Mouse (Mus musculus): ENCODE measurements at regions not wholly inside any gene's neighbourhood (a gene's known extent, or its start where the extent isn't known, plus 50 kb on each side); places are given as distances from the start of the nearest gene placed in this dataset.
"Not testable (repeated sequence)": the region's sequence is repeated elsewhere in the genome, so short reads cannot be mapped to it uniquely, and the experiment has no call there.

DNA sequence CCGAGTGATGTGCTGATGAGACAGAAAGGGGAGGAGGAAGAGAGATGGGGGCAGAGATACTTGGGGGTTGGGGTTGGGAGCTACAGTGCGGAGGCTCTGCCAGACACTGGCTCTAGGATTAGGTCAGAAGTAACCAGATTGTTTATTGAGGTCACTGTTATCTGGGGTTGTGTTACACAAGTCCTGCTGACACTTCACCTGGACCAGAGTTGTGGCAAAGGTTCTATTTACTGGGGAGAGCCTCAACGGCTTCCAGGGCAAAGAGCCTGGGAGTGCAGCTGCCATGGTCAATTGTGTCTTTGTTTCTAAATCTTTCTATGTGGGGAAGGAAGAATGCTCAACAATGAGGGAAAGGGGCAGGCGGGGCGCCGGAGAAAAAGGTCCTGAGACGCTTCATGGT, 144.6 kb upstream of the Stt3b start:
- no peaks in the 10 kb centered on the region for H3K9me3 ChIP-seq (ENCODE audit: low read depth, low read length)
- ATAC-seq (ENCODE audit: insufficient read depth) (no peak), DNase-seq (no peak)
- H3K36me3 ChIP-seq (ENCODE audit: insufficient read depth), result no peaks in the 10 kb centered on the region
- H3K4me1 ChIP-seq (ENCODE audit: insufficient read depth), result no peaks in the 10 kb centered on the region
- no peaks in the 10 kb centered on the region for H3K27me3 ChIP-seq (ENCODE audit: insufficient read depth, low read length)
- H3K4me3 ChIP-seq (ENCODE audit: low read depth, low read length), result no peak overlapping the region
- H3K27ac ChIP-seq (ENCODE audit: low read depth), result no peak overlapping the region
- TF ChIP-seq CTCF (IDR thresholded peaks at IDR 0.05; ENCODE audit: low read depth), result no peak
- WGBS, result 78% methylated on average over 7 of the region's 7 CpGs
- H3K4me2 ChIP-seq, result no peak overlapping the region
- H3K9ac ChIP-seq, result no peak overlapping the region

- Histone ChIP-seq H3K9me3 (ENCODE audit: low read depth, low read length) (no peaks in the 10 kb centered on the region), H3K9ac (no peak overlapping the region), H3K4me3 (ENCODE audit: low read depth, low read length) (no peak overlapping the region), H3K27ac (ENCODE audit: low read depth) (no peak overlapping the region), H3K36me3 (ENCODE audit: insufficient read depth) (no peaks in the 10 kb centered on the region), H3K27me3 (ENCODE audit: insufficient read depth, low read length) (no peaks in the 10 kb centered on the region), H3K4me2 (no peak overlapping the region), H3K4me1 (ENCODE audit: insufficient read depth) (no peaks in the 10 kb centered on the region)
- ATAC-seq (ENCODE audit: insufficient read depth) (no peak), DNase-seq (no peak)
- 38% methylated on average over 3 of the region's 3 CpGs for WGBS
- TF ChIP-seq CTCF (IDR thresholded peaks at IDR 0.05; ENCODE audit: low read depth), result no peak
Observed at GRCm38 (mm10) chr9:115456121-115456520, 145.9 kb upstream of the Stt3b start.

DNA sequence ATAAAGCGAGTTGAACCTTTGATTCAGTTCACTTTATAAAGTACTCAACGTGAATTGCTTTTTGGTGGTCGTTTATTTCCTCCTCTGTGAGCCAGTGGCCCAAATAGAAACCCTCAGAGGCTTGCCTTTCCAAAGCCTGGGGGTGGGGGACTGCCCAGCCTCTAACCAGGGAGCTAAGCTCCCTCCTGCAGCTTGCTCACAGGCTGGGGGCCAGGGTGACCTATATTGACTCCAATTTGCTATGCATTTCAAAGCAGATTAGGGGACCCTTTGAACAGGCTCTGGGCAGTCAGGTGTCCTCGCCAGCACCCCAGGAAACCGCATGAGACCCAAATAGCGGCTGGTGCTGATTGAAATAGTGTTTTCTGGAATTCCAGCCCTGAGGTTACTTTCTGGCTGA, 146.4 kb upstream of the Stt3b start:
- no peaks in the 10 kb centered on the region for H3K27me3 ChIP-seq (ENCODE audit: insufficient read depth, low read length)
- TF ChIP-seq CTCF (IDR thresholded peaks at IDR 0.05; ENCODE audit: low read depth), result no peak
- no peak overlapping the region for H3K4me2 ChIP-seq
- DNase-seq (no peak), ATAC-seq (ENCODE audit: insufficient read depth) (no peak)
- 28% methylated on average over 6 of the region's 6 CpGs for WGBS
- H3K27ac ChIP-seq (ENCODE audit: low read depth), result no peak overlapping the region
- H3K36me3 ChIP-seq (ENCODE audit: insufficient read depth), result no peaks in the 10 kb centered on the region
- no peaks in the 10 kb centered on the region for H3K4me1 ChIP-seq (ENCODE audit: insufficient read depth)
- no peaks in the 10 kb centered on the region for H3K9me3 ChIP-seq (ENCODE audit: low read depth, low read length)
- no peak overlapping the region for H3K4me3 ChIP-seq (ENCODE audit: low read depth, low read length)
- no peak overlapping the region for H3K9ac ChIP-seq

DNA sequence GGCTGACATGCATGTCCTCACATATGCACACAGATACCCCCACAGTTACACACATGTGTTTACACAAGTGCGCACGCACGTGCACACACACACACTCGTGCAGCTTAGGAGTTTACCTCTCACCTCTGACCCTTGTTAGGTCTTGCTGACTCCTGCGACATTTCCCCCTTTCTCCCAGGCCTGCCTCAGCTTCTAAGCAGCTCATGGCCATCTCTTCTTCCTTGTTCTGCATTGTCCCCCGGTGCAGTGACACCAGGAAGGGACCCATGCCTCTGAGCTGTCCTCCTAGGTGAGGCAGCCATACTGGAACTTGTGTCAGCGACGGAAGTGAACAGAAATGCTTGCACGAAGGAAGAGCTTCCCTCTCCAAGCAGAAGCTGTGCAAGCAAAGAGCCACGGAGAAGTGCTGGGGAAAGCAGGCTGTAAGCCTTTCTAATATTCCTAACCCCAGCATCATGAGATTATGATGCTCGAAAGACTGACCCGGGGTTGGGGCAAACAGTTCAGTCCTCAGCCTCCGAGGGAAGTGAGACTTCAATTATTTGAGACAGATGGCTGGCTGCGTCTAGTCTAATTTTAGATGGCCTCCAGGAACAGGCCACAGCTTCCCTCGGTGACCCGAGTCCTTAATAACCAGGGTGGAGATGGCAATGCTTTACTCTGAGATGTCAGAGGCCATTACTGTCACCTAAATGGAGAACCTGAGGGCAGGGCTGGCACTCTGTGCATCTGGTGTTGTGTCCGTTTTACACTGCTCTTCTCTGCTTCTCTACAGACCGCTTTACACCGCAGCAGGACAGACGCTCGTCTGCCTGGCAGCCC, 147.9 kb upstream of the Stt3b start:
- Histone ChIP-seq H3K4me3 (ENCODE audit: low read depth, low read length) (no peak overlapping the region), H3K4me1 (ENCODE audit: insufficient read depth) (no peaks in the 10 kb centered on the region), H3K27me3 (ENCODE audit: insufficient read depth, low read length) (no peaks in the 10 kb centered on the region), H3K27ac (ENCODE audit: low read depth) (no peak overlapping the region), H3K9ac (no peak overlapping the region), H3K4me2 (no peak overlapping the region), H3K36me3 (ENCODE audit: insufficient read depth) (no peaks in the 10 kb centered on the region), H3K9me3 (ENCODE audit: low read depth, low read length) (no peaks in the 10 kb centered on the region)
- ATAC-seq (ENCODE audit: insufficient read depth) (no peak), DNase-seq (no peak)
- TF ChIP-seq CTCF (IDR thresholded peaks at IDR 0.05; ENCODE audit: low read depth), result no peak
- whole genome bisulfite sequencing, result 63% methylated on average over 21 of the region's 21 CpGs

- H3K9me3 ChIP-seq (ENCODE audit: low read depth, low read length); H3K27ac ChIP-seq (ENCODE audit: low read depth); H3K9ac ChIP-seq; DNase-seq; H3K36me3 ChIP-seq (ENCODE audit: insufficient read depth); H3K4me2 ChIP-seq; H3K4me1 ChIP-seq (ENCODE audit: insufficient read depth); H3K4me3 ChIP-seq (ENCODE audit: low read depth, low read length); H3K27me3 ChIP-seq (ENCODE audit: insufficient read depth, low read length); ATAC-seq (ENCODE audit: insufficient read depth): not testable (repeated sequence)
- WGBS, result 87% methylated on average over 6 of the region's 6 CpGs
Observed at GRCm38 (mm10) chr9:115459075-115459474, 148.9 kb upstream of the Stt3b start.

- H3K4me1 ChIP-seq (ENCODE audit: insufficient read depth), result no peaks in the 10 kb centered on the region
- H3K4me3 ChIP-seq (ENCODE audit: low read depth, low read length), result no peak overlapping the region
- H3K4me2 ChIP-seq, result no peak overlapping the region
- ATAC-seq (ENCODE audit: insufficient read depth) (no peak), DNase-seq (no peak)
- H3K36me3 ChIP-seq (ENCODE audit: insufficient read depth), result no peaks in the 10 kb centered on the region
- no peaks in the 10 kb centered on the region for H3K27me3 ChIP-seq (ENCODE audit: insufficient read depth, low read length)
- no peak for TF ChIP-seq CTCF (IDR thresholded peaks at IDR 0.05; ENCODE audit: low read depth)
- no peaks in the 10 kb centered on the region for H3K9me3 ChIP-seq (ENCODE audit: low read depth, low read length)
- 81% methylated on average over 10 of the region's 10 CpGs for WGBS
- no peak overlapping the region for H3K9ac ChIP-seq
- H3K27ac ChIP-seq (ENCODE audit: low read depth), result no peak overlapping the region
Observed at GRCm38 (mm10) chr9:115465326-115465725, 155.1 kb upstream of the Stt3b start.

- no peak for DNase-seq
- Histone ChIP-seq H3K27me3 (ENCODE audit: insufficient read depth, low read length) (no peaks in the 10 kb centered on the region), H3K4me2 (no peak overlapping the region), H3K4me1 (ENCODE audit: insufficient read depth) (no peaks in the 10 kb centered on the region), H3K9me3 (ENCODE audit: low read depth, low read length) (no peaks in the 10 kb centered on the region), H3K4me3 (ENCODE audit: low read depth, low read length) (no peak overlapping the region), H3K36me3 (ENCODE audit: insufficient read depth) (no peaks in the 10 kb centered on the region), H3K9ac (no peak overlapping the region), H3K27ac (ENCODE audit: low read depth) (no peak overlapping the region)
- no peak for ATAC-seq (ENCODE audit: insufficient read depth)
- WGBS, result 88% methylated on average over 2 of the region's 2 CpGs
- TF ChIP-seq CTCF (IDR thresholded peaks at IDR 0.05; ENCODE audit: low read depth), result no peak
Observed at GRCm38 (mm10) chr9:115468641-115469040, 158.4 kb upstream of the Stt3b start.

Measured in lung, embryonic 14.5 days (tissue).